Mouse (Mus musculus): ENCODE results near the gene Pax3. TPM values are rescaled to one million over a fixed set of nuclear protein-coding genes. Genes with fewer than 3 reads are reported as not detected.

Pax3 gene
- 0.19 TPM for polyA plus RNA-seq (2021)

GRCm38 (mm10) chr1:78196751-78197311 lies at the start of gene Pax3:
Gene Pax3 (minus strand): TSS chr1:78197134.
- ATAC-seq (no peak), DNase-seq (ENCODE audit: low read depth, low spot score) (no peak)
- in situ Hi-C loops (cut with MboI; ENCODE audit: low pct_unique_long_range_greater_than_20kb): no loop called here
- ChIA-PET POLR2A (no interaction called here), CTCF (interaction anchor here (1.1 kb wide), 1 partner anchor 43 kb away, joined by 3 read pairs; no protein-coding TSS in a partner anchor)
- TF ChIP-seq CTCF (IDR thresholded peaks at IDR 0.05): no peak
- peaks cover 39% of the 10 kb centered on the region for H3K27me3 ChIP-seq

GRCm38 (mm10) chr1:78234306-78234705 lies 37.4 kb upstream of the Pax3 start:
- TF ChIP-seq CTCF (IDR thresholded peaks at IDR 0.05): no peak
- ChIA-PET CTCF (no interaction called here), POLR2A (no interaction called here)
- ATAC-seq: no peak
- peaks cover 10% of the 10 kb centered on the region for H3K27me3 ChIP-seq
- in situ Hi-C loops (cut with MboI; ENCODE audit: low pct_unique_long_range_greater_than_20kb): no loop called here
- DNase-seq (ENCODE audit: low read depth, low spot score): no peak

GRCm38 (mm10) chr1:78231901-78232546 lies 35.1 kb upstream of the Pax3 start:
- H3K27me3 ChIP-seq: peaks cover 19% of the 10 kb centered on the region
- in situ Hi-C loops (cut with MboI; ENCODE audit: low pct_unique_long_range_greater_than_20kb): no loop called here
- POLR2A ChIA-PET: interaction anchor here (0.6 kb wide), 1 partner anchor 1864 kb away, joined by 4 read pairs; no protein-coding TSS in a partner anchor
- CTCF ChIA-PET: interaction anchor here (0.9 kb wide), 1 partner anchor 222 kb away, joined by 3 read pairs; no protein-coding TSS in a partner anchor
- ATAC-seq (no peak), DNase-seq (ENCODE audit: low read depth, low spot score) (no peak)
- no peak for TF ChIP-seq CTCF (IDR thresholded peaks at IDR 0.05)

DNA sequence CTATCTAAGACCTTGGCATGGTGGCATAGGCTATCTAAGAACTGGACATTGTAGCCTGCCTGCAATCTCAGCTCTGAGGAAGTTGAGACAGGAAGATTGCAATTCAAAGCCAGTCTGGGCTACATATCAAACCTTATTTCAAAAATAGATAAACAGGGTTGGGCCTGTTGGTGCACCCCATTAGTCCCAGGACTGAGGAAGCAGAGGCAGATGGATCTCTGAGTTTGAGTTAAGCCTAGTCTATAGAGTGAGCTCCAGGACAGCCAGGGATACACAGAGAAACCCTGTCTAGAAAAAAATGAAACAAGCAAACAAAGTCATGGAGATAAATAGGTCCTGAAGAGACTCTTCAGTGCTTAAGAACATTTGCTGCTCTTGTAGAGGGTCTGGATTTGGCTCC lies 32.9 kb upstream of the Pax3 start:
- in situ Hi-C loops (cut with MboI; ENCODE audit: low pct_unique_long_range_greater_than_20kb): no loop called here
- peaks cover 19% of the 10 kb centered on the region for H3K27me3 ChIP-seq
- ChIA-PET CTCF (no interaction called here), POLR2A (no interaction called here)
- TF ChIP-seq CTCF (IDR thresholded peaks at IDR 0.05): no peak
- DNase-seq (ENCODE audit: low read depth, low spot score): no peak
- ATAC-seq: no peak

DNA sequence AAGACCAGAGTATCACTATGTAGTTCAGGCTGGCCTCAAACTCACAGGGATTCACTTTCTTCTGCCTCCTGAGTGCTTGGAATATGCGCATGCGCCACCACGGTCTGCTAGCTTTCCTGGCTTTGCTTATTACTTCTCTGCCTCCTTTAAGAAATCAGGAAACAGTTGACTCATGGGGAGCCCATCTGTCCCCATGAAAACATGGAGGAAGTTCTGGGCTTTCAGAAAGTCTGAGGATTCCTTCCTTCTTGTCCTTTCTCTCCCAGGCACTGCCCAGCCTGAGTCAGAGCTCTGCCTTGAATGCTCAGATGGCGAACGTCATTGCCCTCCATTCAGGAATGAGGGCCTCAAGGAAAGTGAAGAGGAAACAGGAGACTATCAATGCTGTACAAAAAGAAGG lies 31.8 kb upstream of the Pax3 start:
- no peak for DNase-seq (ENCODE audit: low read depth, low spot score)
- H3K27me3 ChIP-seq: peaks cover 15% of the 10 kb centered on the region
- POLR2A ChIA-PET: no interaction called here
- no peak for TF ChIP-seq CTCF (IDR thresholded peaks at IDR 0.05)
- in situ Hi-C loops (cut with MboI; ENCODE audit: low pct_unique_long_range_greater_than_20kb): no loop called here
- CTCF ChIA-PET: no interaction called here
- ATAC-seq: no peak

- H3K27me3 ChIP-seq: peaks cover 27% of the 10 kb centered on the region
- POLR2A ChIA-PET: no interaction called here
- no peak for DNase-seq (ENCODE audit: low read depth, low spot score)
- in situ Hi-C loops (cut with MboI; ENCODE audit: low pct_unique_long_range_greater_than_20kb): loop anchor here (10.0 kb wide), 1 partner anchor 197 kb away; no protein-coding TSS in a partner anchor
- ATAC-seq: no peak
- TF ChIP-seq CTCF (IDR thresholded peaks at IDR 0.05): no peak
- CTCF ChIA-PET: interaction anchor here (0.8 to 2.9 kb wide), 3 partner anchors 10 to 201 kb away, joined by 3 to 12 read pairs (median 4); no protein-coding TSS in a partner anchor
Measured at GRCm38 (mm10) chr1:78218057-78218780, 21.3 kb upstream of the Pax3 start.

- TF ChIP-seq CTCF (IDR thresholded peaks at IDR 0.05): peak; percentile 58
- POLR2A ChIA-PET: no interaction called here
- ATAC-seq: peak; percentile 51
- peaks cover 27% of the 10 kb centered on the region for H3K27me3 ChIP-seq
- in situ Hi-C loops (cut with MboI; ENCODE audit: low pct_unique_long_range_greater_than_20kb): loop anchor here (10.0 kb wide), 1 partner anchor 197 kb away; no protein-coding TSS in a partner anchor
- no peak for DNase-seq (ENCODE audit: low read depth, low spot score)
- CTCF ChIA-PET: interaction anchor here (1.2 to 2.9 kb wide), 3 partner anchors 202 to 237 kb away, joined by 3 to 15 read pairs (median 12); no protein-coding TSS in a partner anchor
Measured at GRCm38 (mm10) chr1:78217151-78218034, 20.5 kb upstream of the Pax3 start.

GRCm38 (mm10) chr1:78216509-78217141 lies 19.7 kb upstream of the Pax3 start:
- H3K27me3 ChIP-seq: peaks cover 31% of the 10 kb centered on the region
- in situ Hi-C loops (cut with MboI; ENCODE audit: low pct_unique_long_range_greater_than_20kb): loop anchor here (10.0 kb wide), 1 partner anchor 198 kb away; no protein-coding TSS in a partner anchor
- POLR2A ChIA-PET: interaction anchor here (0.7 kb wide), 1 partner anchor 202 kb away, joined by 3 read pairs; no protein-coding TSS in a partner anchor
- CTCF ChIA-PET: interaction anchor here (1.2 to 2.9 kb wide), 4 partner anchors 203 to 238 kb away, joined by 3 to 15 read pairs (median 8); no protein-coding TSS in a partner anchor
- no peak for TF ChIP-seq CTCF (IDR thresholded peaks at IDR 0.05)
- ATAC-seq (peak; percentile 35), DNase-seq (ENCODE audit: low read depth, low spot score) (no peak)

- POLR2A ChIA-PET: interaction anchor here (0.7 kb wide), 1 partner anchor 203 kb away, joined by 3 read pairs; no protein-coding TSS in a partner anchor
- DNase-seq (ENCODE audit: low read depth, low spot score) (peak; percentile 67), ATAC-seq (peak; percentile 62)
- CTCF ChIA-PET: interaction anchor here (0.7 to 2.9 kb wide), 10 partner anchors 18 to 248 kb away, joined by 3 to 15 read pairs (median 3); no protein-coding TSS in a partner anchor
- in situ Hi-C loops (cut with MboI; ENCODE audit: low pct_unique_long_range_greater_than_20kb): loop anchor here (10.0 kb wide), 1 partner anchor 199 kb away; no protein-coding TSS in a partner anchor
- peaks cover 36% of the 10 kb centered on the region for H3K27me3 ChIP-seq
- peak; percentile 66 for TF ChIP-seq CTCF (IDR thresholded peaks at IDR 0.05)
Measured at GRCm38 (mm10) chr1:78215749-78216508, 19.0 kb upstream of the Pax3 start.
